Mouse (Mus musculus) kidney, adult 18-20 months (tissue): Measurements from ENCODE around the gene Nrg3.
"Not testable (repeated sequence)": the region's sequence is repeated elsewhere in the genome, so short reads cannot be mapped to it uniquely, and the experiment has no call there.

Experiments
- DNase-seq: peaks from one replicate; pipeline ENCODE4 v3.0.0; 2021

Nrg3 gene

DNA sequence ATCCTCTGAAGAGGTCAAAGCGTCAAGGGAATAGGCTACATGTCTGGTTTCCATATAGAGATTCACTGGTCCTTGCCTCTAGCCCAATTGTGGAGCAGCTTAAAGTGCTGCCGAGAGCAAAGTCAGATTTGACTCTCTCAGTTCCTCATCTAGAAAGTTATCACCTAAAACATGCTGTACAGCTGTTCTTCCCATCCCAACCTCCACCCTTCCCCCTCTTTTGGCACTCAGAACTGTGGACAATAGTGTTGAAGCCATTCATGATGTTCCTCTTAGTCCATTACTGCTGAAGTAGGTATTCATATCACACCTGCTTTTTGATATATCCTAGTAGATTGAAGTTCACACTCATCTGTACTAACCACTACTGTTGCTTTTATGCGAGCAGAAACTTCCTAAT lies 896.1 kb downstream of the Nrg3 start:
- DNase-seq, result no peak

- no peak for DNase-seq
These were observed 904.7 kb downstream of the Nrg3 start for GRCm38 (mm10) chr14:38568184-38568583.

GRCm38 (mm10) chr14:38566182-38566581 lies 906.7 kb downstream of the Nrg3 start:
- no peak for DNase-seq

DNA sequence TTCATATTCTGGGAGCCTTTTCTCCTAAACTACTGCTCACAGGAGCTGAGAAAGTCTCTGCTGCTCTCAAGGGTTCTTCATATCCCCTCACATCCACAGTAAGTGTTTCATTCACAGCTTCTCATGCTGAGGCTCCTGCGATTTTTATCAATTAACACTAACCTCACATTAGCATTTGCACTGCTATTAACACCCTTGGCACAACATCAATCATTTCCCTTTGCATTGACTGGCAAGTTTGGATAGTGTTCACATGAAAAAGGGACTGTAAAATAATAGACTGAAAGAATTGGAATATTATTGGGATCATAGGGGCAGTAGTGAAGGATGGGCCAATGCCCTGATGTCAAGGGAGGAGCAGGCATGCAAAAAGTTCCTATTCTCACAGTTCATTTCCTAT lies 918.3 kb downstream of the Nrg3 start:
- DNase-seq, result no peak

DNA sequence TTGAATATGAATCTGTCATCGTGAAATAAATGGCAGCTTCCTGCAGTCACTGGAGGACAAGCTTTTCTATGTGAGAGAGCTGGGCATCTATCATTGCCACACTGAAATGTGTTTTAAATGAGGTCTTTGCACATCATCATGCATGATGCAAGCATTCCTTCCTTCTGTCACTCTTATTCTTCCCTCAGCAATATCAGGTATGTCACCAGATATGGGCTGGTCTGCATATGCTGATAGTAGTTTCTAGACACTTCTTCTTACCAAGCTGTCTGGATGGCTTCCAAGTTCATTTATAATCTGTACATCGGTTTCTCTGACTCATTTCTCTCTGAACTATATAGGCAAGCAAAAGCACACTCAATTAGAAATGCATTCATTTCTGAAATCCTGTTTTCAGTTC lies 925.6 kb downstream of the Nrg3 start:
- DNase-seq, result no peak

- DNase-seq, result no peak
These were observed 937.7 kb downstream of the Nrg3 start for GRCm38 (mm10) chr14:38535181-38535580.

- no peak for DNase-seq
These were observed 939.4 kb downstream of the Nrg3 start for GRCm38 (mm10) chr14:38533495-38533894.

GRCm38 (mm10) chr14:38516232-38516631 lies 956.7 kb downstream of the Nrg3 start:
- no peak for DNase-seq

DNA sequence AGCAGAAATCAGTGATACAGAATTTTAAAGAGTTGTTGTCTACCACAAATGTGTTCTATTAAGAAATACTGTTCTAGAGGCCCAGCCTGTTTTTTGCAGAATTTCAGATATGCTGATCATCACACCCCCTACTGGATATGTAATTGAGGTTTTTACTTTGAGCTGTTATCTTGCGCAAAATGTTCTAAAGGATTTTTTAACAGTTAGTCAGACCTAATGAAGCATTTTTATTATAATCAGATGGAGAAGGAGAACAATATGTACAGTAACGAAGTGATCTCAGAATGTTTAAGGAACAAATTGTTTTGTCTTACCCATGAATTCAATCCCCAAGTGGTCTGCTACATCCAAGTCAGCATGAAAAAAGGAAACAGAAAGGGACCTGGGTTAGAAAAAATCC lies 963.9 kb downstream of the Nrg3 start:
- DNase-seq, result no peak

- no peak for DNase-seq
These were observed 977.9 kb downstream of the Nrg3 start for GRCm38 (mm10) chr14:38494970-38495369.

- DNase-seq, result no peak
These were observed 1025.8 kb downstream of the Nrg3 start for GRCm38 (mm10) chr14:38447086-38447485.

DNA sequence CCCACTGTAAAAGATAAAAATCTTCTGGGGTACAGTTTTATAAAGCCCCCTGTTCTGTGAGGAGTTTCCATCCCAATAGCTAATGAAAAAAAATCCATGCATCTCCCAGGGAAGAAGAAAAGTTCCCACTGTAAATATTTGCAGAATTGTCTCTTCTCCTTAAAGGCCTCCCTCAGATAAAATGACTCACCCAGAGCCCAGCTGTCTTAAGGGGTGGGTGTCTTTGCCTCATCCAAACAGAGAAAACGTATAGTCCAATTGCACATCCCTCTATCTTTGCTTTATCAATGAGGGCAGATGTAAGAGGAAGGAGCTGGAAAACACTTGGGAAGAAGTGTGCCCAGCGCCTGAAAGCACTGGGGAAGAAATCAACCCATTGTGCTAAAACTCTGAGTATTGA lies 1028.1 kb downstream of the Nrg3 start:
- DNase-seq, result no peak

- no peak for DNase-seq
These were observed 1038.9 kb downstream of the Nrg3 start for GRCm38 (mm10) chr14:38433793-38434589.

DNA sequence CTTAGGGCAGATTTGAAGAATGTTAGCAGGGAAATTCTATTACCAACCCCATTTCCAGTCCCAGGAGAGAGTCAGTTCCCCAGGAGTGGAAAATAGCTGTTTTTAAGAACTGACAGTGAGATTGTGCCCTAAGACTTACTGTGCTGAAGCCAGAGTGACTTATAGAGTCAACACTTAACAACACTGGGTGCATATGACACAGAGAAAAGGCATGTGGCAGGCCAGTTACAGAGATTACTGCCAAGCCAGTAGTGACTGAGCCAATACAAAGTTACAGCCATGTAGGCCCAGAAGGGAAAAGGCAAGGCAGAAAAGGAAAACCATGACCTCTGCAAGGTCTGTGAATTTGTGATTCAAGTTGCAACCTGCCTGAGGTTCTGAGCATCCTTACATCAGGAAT lies 1098.2 kb downstream of the Nrg3 start:
- DNase-seq, result no peak

DNA sequence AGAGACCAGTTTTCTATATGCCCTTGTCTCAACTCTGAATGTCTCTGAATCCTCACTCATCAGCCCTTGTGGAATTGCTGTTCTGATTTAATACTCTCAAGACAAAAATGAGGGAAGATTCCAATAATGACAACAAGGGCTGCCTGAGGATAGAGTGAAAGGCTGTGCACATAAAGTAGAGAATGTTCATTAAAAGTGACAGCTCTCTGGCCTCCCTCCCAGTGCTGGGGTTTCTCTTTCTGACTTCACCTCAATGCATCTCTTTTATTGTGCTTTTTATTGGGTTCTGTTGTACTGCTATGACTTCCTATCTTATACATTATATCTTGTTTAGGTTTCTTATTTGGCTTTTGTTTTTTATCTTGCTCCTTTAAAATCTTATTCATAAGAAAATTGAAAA lies 1131.9 kb downstream of the Nrg3 start:
- no peak for DNase-seq

DNA sequence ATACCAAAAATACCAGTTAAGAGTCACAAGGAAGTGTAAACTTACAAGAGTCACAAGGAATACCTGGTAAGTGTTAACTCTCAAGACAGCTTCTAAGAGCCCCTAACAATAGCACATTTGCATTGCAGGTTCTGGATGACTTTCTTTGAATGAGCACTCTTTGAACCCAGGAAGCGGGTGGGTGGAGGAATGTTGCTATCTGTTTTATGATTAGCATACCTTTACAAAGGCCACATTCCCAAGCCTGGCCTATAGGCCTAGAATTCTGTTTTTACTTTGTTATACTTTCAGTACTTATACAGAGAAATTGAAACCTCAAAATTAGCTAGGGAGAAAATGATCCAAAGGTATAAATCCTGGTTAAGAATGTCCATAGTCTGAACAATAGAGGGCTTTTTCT lies 1150.0 kb downstream of the Nrg3 start:
- not testable (repeated sequence) for DNase-seq

GRCm38 (mm10) chr14:38320619-38321340 lies 1152.1 kb downstream of the Nrg3 start:
- no peak for DNase-seq
